Mouse (Mus musculus) liver, embryonic 15.5 days (tissue): ENCODE data around the gene Pim1. TPM values are rescaled to one million over a fixed set of nuclear protein-coding genes. Genes with fewer than 3 reads are reported as not detected.
A peak's percentile ranks its signal among the peaks of the same experiment; 100 is the strongest.
"Not testable (repeated sequence)": the region's sequence is repeated elsewhere in the genome, so short reads cannot be mapped to it uniquely, and the experiment has no call there.

Source experiments
- ATAC-seq: fragments of 200-750 bp; cut with Nextera tagmentation; 2 replicates; pipeline ENCODE4 v1.8.0; 2017; ENCODE audit warnings: moderate number of reproducible peaks, mild to moderate bottlenecking, moderate library complexity; ENCODE audit not compliant: insufficient read depth
- H3K27ac ChIP-seq: fragments of 300-500 bp; sonication (generic); replicated peaks from 2 replicates; pipeline ENCODE4 v1.5.1; 2015; ENCODE audit warnings: mild to moderate bottlenecking, inconsistent platforms
- H3K27me3 ChIP-seq: fragments of 300-500 bp; sonication (generic); 2 replicates; pipeline ENCODE4 v1.6.1; 2015; ENCODE audit warnings: mild to moderate bottlenecking, inconsistent platforms
- H3K36me3 ChIP-seq: fragments of 300-500 bp; sonication (generic); replicated peaks from 2 replicates; pipeline ENCODE4 v1.6.1; 2015; ENCODE audit warnings: moderate library complexity, mild to moderate bottlenecking, inconsistent platforms
- H3K4me1 ChIP-seq: fragments of 300-500 bp; sonication (generic); replicated peaks from 2 replicates; pipeline ENCODE4 v1.6.1; 2015; ENCODE audit warnings: inconsistent platforms
- H3K4me2 ChIP-seq: fragments of 300-500 bp; sonication (generic); 2 replicates; pipeline ENCODE4 v1.6.1; 2015; ENCODE audit warnings: moderate library complexity, mild to moderate bottlenecking, inconsistent platforms
- H3K4me3 ChIP-seq: fragments of 300-500 bp; sonication (generic); replicated peaks from 2 replicates; pipeline ENCODE4 v1.5.1; 2015; ENCODE audit warnings: mild to moderate bottlenecking, inconsistent platforms
- H3K9ac ChIP-seq: fragments of 300-500 bp; sonication (generic); 2 replicates; pipeline ENCODE4 v1.6.1; 2015; ENCODE audit warnings: moderate library complexity, mild to moderate bottlenecking, inconsistent platforms
- H3K9me3 ChIP-seq: fragments of 300-500 bp; sonication (generic); replicated peaks from 2 replicates; pipeline ENCODE4 v1.6.1; 2016; ENCODE audit warnings: inconsistent platforms
- WGBS: fragments of 180-500 bp; shearing (Covaris S2); methylation state at CpG from one replicate; pipeline ENCODE4 v1.1.7; 2015; ENCODE audit warnings: mixed read lengths; ENCODE audit not compliant: insufficient replicate concordance; 5-methylcytosine and 5-hydroxymethylcytosine counted together
- polyA plus RNA-seq: library from polyadenylated mRNA; unstranded; fragments of >200 nt; fragmentation: Nextera tagmentation; extraction: Ambion mirVana; gene quantifications from 2 replicates; pipeline ENCODE4 v1.2.1, GENCODE M21; 2015

The Pim1 gene
- polyA plus RNA-seq, 1 experiment from 2014 or later: 93.5 TPM

- no peaks in the 10 kb centered on the region for H3K9me3 ChIP-seq
- H3K9ac ChIP-seq: peak overlapping the region; percentile 52
- no peaks in the 10 kb centered on the region for H3K36me3 ChIP-seq
- H3K4me3 ChIP-seq: peak overlapping the region; percentile 29
- peak overlapping the region; percentile 58 for H3K4me2 ChIP-seq
- H3K27ac ChIP-seq: peak overlapping the region; percentile 96
- no peak for ATAC-seq
- H3K27me3 ChIP-seq: no peaks in the 10 kb centered on the region
- WGBS: 8% methylated on average over 32 of the region's 32 CpGs
- H3K4me1 ChIP-seq: peaks cover 86% of the 10 kb centered on the region
Observed at GRCm38 (mm10) chr17:29502669-29503665, 12.4 kb downstream of the Pim1 start.

GRCm38 (mm10) chr17:29503700-29504099, 13.1 kb downstream of the Pim1 start:
- no peaks in the 10 kb centered on the region for H3K27me3 ChIP-seq
- ATAC-seq: no peak
- H3K9me3 ChIP-seq: no peaks in the 10 kb centered on the region
- H3K4me2 ChIP-seq: no peak overlapping the region
- H3K27ac ChIP-seq: peak overlapping the region; percentile 96; the same call in 1 of the 2 replicates
- H3K36me3 ChIP-seq: no peaks in the 10 kb centered on the region
- H3K9ac ChIP-seq: no peak overlapping the region
- peaks cover 86% of the 10 kb centered on the region for H3K4me1 ChIP-seq
- WGBS: 81% methylated on average over 5 of the region's 5 CpGs
- no peak overlapping the region for H3K4me3 ChIP-seq

GRCm38 (mm10) chr17:29508927-29509608, 18.5 kb downstream of the Pim1 start:
- H3K4me2 ChIP-seq: peak overlapping the region; percentile 33

GRCm38 (mm10) chr17:29510691-29511090, 20.1 kb downstream of the Pim1 start:
- 43% methylated on average over 8 of the region's 8 CpGs for WGBS
- Histone ChIP-seq H3K27ac (peak overlapping the region; percentile 84), H3K4me1 (peaks cover 81% of the 10 kb centered on the region), H3K9me3 (no peaks in the 10 kb centered on the region), H3K4me3 (no peak overlapping the region), H3K27me3 (no peaks in the 10 kb centered on the region), H3K36me3 (no peaks in the 10 kb centered on the region), H3K9ac (0 out of 2 replicates have a peak overlapping the region, but pooled peaks have one; percentile 31), H3K4me2 (no peak overlapping the region)
- no peak for ATAC-seq

More at GRCm38 (mm10) chr17:29508927-29509608, 18.5 kb downstream of the Pim1 start:
- 45% methylated on average over 12 of the region's 12 CpGs for WGBS
- peak overlapping the region; percentile 84 for H3K27ac ChIP-seq
- H3K4me3 ChIP-seq: no peak overlapping the region
- H3K4me1 ChIP-seq: peaks cover 85% of the 10 kb centered on the region
- ATAC-seq: peak; percentile 71
- H3K9ac ChIP-seq: peak overlapping the region; percentile 50
- H3K36me3 ChIP-seq: no peaks in the 10 kb centered on the region
- H3K9me3 ChIP-seq: no peaks in the 10 kb centered on the region
- no peaks in the 10 kb centered on the region for H3K27me3 ChIP-seq

GRCm38 (mm10) chr17:29513044-29513730, 22.6 kb downstream of the Pim1 start:
- 35% methylated on average over 13 of the region's 13 CpGs for WGBS
- peak overlapping the region; percentile 80 for H3K27ac ChIP-seq
- H3K4me1 ChIP-seq: peaks cover 63% of the 10 kb centered on the region
- H3K36me3 ChIP-seq: no peaks in the 10 kb centered on the region
- H3K27me3 ChIP-seq: no peaks in the 10 kb centered on the region
- ATAC-seq: peak; percentile 80
- peak overlapping the region; percentile 31; the same call in 1 of the 2 replicates for H3K9ac ChIP-seq
- no peak overlapping the region for H3K4me3 ChIP-seq
- H3K9me3 ChIP-seq: no peaks in the 10 kb centered on the region
- peak overlapping the region; percentile 14; the same call in 1 of the 2 replicates for H3K4me2 ChIP-seq

GRCm38 (mm10) chr17:29514435-29514834, 23.9 kb downstream of the Pim1 start:
- Histone ChIP-seq H3K4me2 (no peak overlapping the region), H3K9me3 (no peaks in the 10 kb centered on the region), H3K4me3 (no peak overlapping the region), H3K36me3 (no peaks in the 10 kb centered on the region), H3K27ac (peak overlapping the region; percentile 74), H3K4me1 (peaks cover 51% of the 10 kb centered on the region), H3K9ac (no peak overlapping the region), H3K27me3 (no peaks in the 10 kb centered on the region)
- WGBS: 2% methylated on average over 11 of the region's 11 CpGs
- no peak for ATAC-seq

- H3K4me3 ChIP-seq, H3K4me1 ChIP-seq, H3K36me3 ChIP-seq, H3K9ac ChIP-seq, H3K27ac ChIP-seq, H3K27me3 ChIP-seq, H3K9me3 ChIP-seq, ATAC-seq, H3K4me2 ChIP-seq: not testable (repeated sequence)
- WGBS: 66% methylated on average over 5 of the region's 5 CpGs
Observed at GRCm38 (mm10) chr17:29518665-29519064, 28.1 kb downstream of the Pim1 start.

- Histone ChIP-seq H3K9ac (no peak overlapping the region), H3K4me3 (no peak overlapping the region), H3K27me3 (no peaks in the 10 kb centered on the region), H3K27ac (no peak overlapping the region), H3K36me3 (no peaks in the 10 kb centered on the region), H3K4me2 (no peak overlapping the region), H3K4me1 (no peaks in the 10 kb centered on the region; the same call in 1 of the 2 replicates), H3K9me3 (no peaks in the 10 kb centered on the region)
- ATAC-seq: no peak
- WGBS: 65% methylated on average over 8 of the region's 8 CpGs
Observed at GRCm38 (mm10) chr17:29519731-29520130, 29.2 kb downstream of the Pim1 start.

GRCm38 (mm10) chr17:29525613-29526012, 35.1 kb downstream of the Pim1 start:
- Histone ChIP-seq H3K4me2 (no peak overlapping the region), H3K4me3 (no peak overlapping the region), H3K4me1 (no peaks in the 10 kb centered on the region), H3K27me3 (no peaks in the 10 kb centered on the region), H3K36me3 (no peaks in the 10 kb centered on the region), H3K9me3 (no peaks in the 10 kb centered on the region), H3K27ac (no peak overlapping the region), H3K9ac (no peak overlapping the region)
- WGBS: 65% methylated on average over 2 of the region's 2 CpGs
- ATAC-seq: no peak

- 69% methylated on average over 8 of the region's 8 CpGs for WGBS
- Histone ChIP-seq H3K4me3 (no peak overlapping the region), H3K36me3 (no peaks in the 10 kb centered on the region), H3K4me2 (no peak overlapping the region), H3K9ac (no peak overlapping the region), H3K27me3 (no peaks in the 10 kb centered on the region), H3K27ac (no peak overlapping the region), H3K9me3 (no peaks in the 10 kb centered on the region), H3K4me1 (0 out of 2 replicates have a peak, but pooled peaks cover 5% of the 10 kb centered on the region)
- ATAC-seq: no peak
Observed at GRCm38 (mm10) chr17:29528568-29529187, 38.1 kb downstream of the Pim1 start.
